Mouse (Mus musculus) stomach, embryonic 14.5 days (tissue): Measurements from ENCODE around the gene Papola. TPM values are rescaled to one million over a fixed set of nuclear protein-coding genes. Genes with fewer than 3 reads are reported as not detected.
"Not testable (repeated sequence)": the region's sequence is repeated elsewhere in the genome, so short reads cannot be mapped to it uniquely, and the experiment has no call there.

ENCODE experiments used
- ATAC-seq: fragments of 200-750 bp; cut with Nextera tagmentation; 2 replicates; pipeline ENCODE4 v1.8.0; 2017; ENCODE audit warnings: low read depth, moderate TSS enrichment; ENCODE audit not compliant: insufficient number of reproducible peaks, insufficient read depth, low FRiP score
- H3K27ac ChIP-seq: fragments of 300-500 bp; sonication (generic); 2 replicates; pipeline ENCODE4 v1.5.1; 2014; ENCODE audit warnings: mild to moderate bottlenecking, low read length, moderate library complexity, mixed read lengths
- H3K27me3 ChIP-seq: fragments of 300-500 bp; sonication (generic); 2 replicates; pipeline ENCODE4 v1.6.1; 2014; ENCODE audit warnings: low read length, control low read depth, mixed read lengths; ENCODE audit not compliant: control insufficient read depth, insufficient read depth
- H3K36me3 ChIP-seq: fragments of 300-500 bp; sonication (generic); 2 replicates; pipeline ENCODE4 v1.6.1; 2014; ENCODE audit warnings: mild to moderate bottlenecking, control low read depth, low read length, moderate library complexity, mixed read lengths; ENCODE audit not compliant: control insufficient read depth, insufficient read depth
- H3K4me1 ChIP-seq: fragments of 300-500 bp; sonication (generic); 2 replicates; pipeline ENCODE4 v1.6.1; 2014; ENCODE audit warnings: low read length, control low read depth, mixed read lengths; ENCODE audit not compliant: control insufficient read depth, insufficient read depth
- H3K4me2 ChIP-seq: fragments of 300-500 bp; sonication (generic); replicated peaks from 2 replicates; pipeline ENCODE4 v1.6.1; 2014; ENCODE audit warnings: low read depth, low read length, control low read depth
- H3K4me3 ChIP-seq: fragments of 300-500 bp; sonication (generic); 2 replicates; pipeline ENCODE4 v1.5.1; 2014; ENCODE audit warnings: low read depth, low read length, control low read depth
- H3K9ac ChIP-seq: fragments of 300-500 bp; sonication (generic); replicated peaks from 2 replicates; pipeline ENCODE4 v1.6.1; 2014; ENCODE audit warnings: low read depth, mild to moderate bottlenecking, control low read depth, low read length, moderate library complexity, mixed read lengths
- H3K9me3 ChIP-seq: fragments of 300-500 bp; sonication (generic); 2 replicates; pipeline ENCODE4 v1.6.1; 2016; ENCODE audit warnings: low read depth, low read length, control low read depth; ENCODE audit not compliant: control insufficient read depth
- WGBS: fragments of 180-500 bp; shearing (Covaris S2); extraction: QIAGEN DNeasy Blood & Tissue Kit; methylation state at CpG from one replicate; pipeline ENCODE4 v1.1.7; 2014; 5-methylcytosine and 5-hydroxymethylcytosine counted together
- polyA plus RNA-seq: library from polyadenylated mRNA; unstranded; fragments of >200 nt; fragmentation: Nextera tagmentation; extraction: Ambion mirVana; gene quantifications from 2 replicates; pipeline ENCODE4 v1.2.1, GENCODE M21; 2014

Papola gene
- polyA plus RNA-seq, 1 experiment from 2014 or later, result 173 TPM

GRCm38 (mm10) chr12:105839096-105839495 is 54.6 kb downstream of the Papola start:
- Histone ChIP-seq H3K9ac (no peak overlapping the region), H3K27ac (no peak overlapping the region), H3K4me3 (no peak overlapping the region), H3K4me2 (no peak overlapping the region), H3K4me1 (no peaks in the 10 kb centered on the region), H3K9me3 (no peaks in the 10 kb centered on the region), H3K27me3 (no peaks in the 10 kb centered on the region), H3K36me3 (peaks cover 44% of the 10 kb centered on the region)
- 66% methylated on average over 4 of the region's 4 CpGs for WGBS
- peak; percentile 53; the same call in 1 of the 2 replicates for ATAC-seq

GRCm38 (mm10) chr12:105840545-105840944 is 56.1 kb downstream of the Papola start:
- peaks cover 31% of the 10 kb centered on the region for H3K36me3 ChIP-seq
- H3K9ac ChIP-seq, result not testable (repeated sequence)
- WGBS, result 94% methylated on average over 8 of the region's 8 CpGs

GRCm38 (mm10) chr12:105843243-105844005 is 58.9 kb downstream of the Papola start:
- no peaks in the 10 kb centered on the region for H3K27me3 ChIP-seq
- WGBS, result 72% methylated on average over 12 of the region's 12 CpGs
- no peaks in the 10 kb centered on the region for H3K4me1 ChIP-seq
- peaks cover 19% of the 10 kb centered on the region for H3K36me3 ChIP-seq
- no peak overlapping the region for H3K9ac ChIP-seq
- H3K4me3 ChIP-seq, result no peak overlapping the region
- no peak overlapping the region for H3K27ac ChIP-seq
- H3K4me2 ChIP-seq, result no peak overlapping the region
- ATAC-seq, result no peak
- no peaks in the 10 kb centered on the region for H3K9me3 ChIP-seq

More at GRCm38 (mm10) chr12:105840545-105840944, 56.1 kb downstream of the Papola start:
- not testable (repeated sequence) for H3K4me3 ChIP-seq, H3K4me2 ChIP-seq, H3K4me1 ChIP-seq, H3K27me3 ChIP-seq, H3K9me3 ChIP-seq, H3K27ac ChIP-seq, ATAC-seq

- no peak for ATAC-seq
- Histone ChIP-seq H3K4me1 (no peaks in the 10 kb centered on the region), H3K9me3 (no peaks in the 10 kb centered on the region), H3K4me2 (no peak overlapping the region), H3K27me3 (no peaks in the 10 kb centered on the region), H3K36me3 (peaks cover 18% of the 10 kb centered on the region), H3K9ac (no peak overlapping the region), H3K4me3 (no peak overlapping the region), H3K27ac (no peak overlapping the region)
- WGBS, result 94% methylated on average over 4 of the region's 4 CpGs
Observed at GRCm38 (mm10) chr12:105844406-105844805, 59.9 kb downstream of the Papola start.

- Histone ChIP-seq H3K4me2 (no peak overlapping the region), H3K9me3 (no peaks in the 10 kb centered on the region), H3K4me3 (no peak overlapping the region), H3K27ac (no peak overlapping the region), H3K36me3 (no peaks in the 10 kb centered on the region), H3K4me1 (no peaks in the 10 kb centered on the region), H3K9ac (no peak overlapping the region), H3K27me3 (no peaks in the 10 kb centered on the region)
- 65% methylated on average over 8 of the region's 8 CpGs for WGBS
- ATAC-seq, result no peak; the same call in 1 of the 2 replicates
Observed at GRCm38 (mm10) chr12:105849102-105849501, 64.6 kb downstream of the Papola start.

- Histone ChIP-seq H3K9ac (no peak overlapping the region), H3K4me2 (no peak overlapping the region), H3K36me3 (no peaks in the 10 kb centered on the region), H3K4me1 (no peaks in the 10 kb centered on the region), H3K27me3 (no peaks in the 10 kb centered on the region), H3K9me3 (no peaks in the 10 kb centered on the region), H3K4me3 (no peak overlapping the region), H3K27ac (no peak overlapping the region)
- no peak for ATAC-seq
- 85% methylated on average over 9 of the region's 9 CpGs for WGBS
Observed at GRCm38 (mm10) chr12:105850675-105851074, 66.2 kb downstream of the Papola start.

GRCm38 (mm10) chr12:105852798-105853197 is 68.3 kb downstream of the Papola start:
- H3K36me3 ChIP-seq, result no peaks in the 10 kb centered on the region
- no peaks in the 10 kb centered on the region for H3K27me3 ChIP-seq
- no peak overlapping the region for H3K4me2 ChIP-seq
- no peak overlapping the region for H3K4me3 ChIP-seq
- no peaks in the 10 kb centered on the region for H3K9me3 ChIP-seq
- no peak for ATAC-seq
- H3K9ac ChIP-seq, result no peak overlapping the region
- H3K4me1 ChIP-seq, result no peaks in the 10 kb centered on the region
- no peak overlapping the region for H3K27ac ChIP-seq
- 65% methylated on average over 7 of the region's 7 CpGs for WGBS

- Histone ChIP-seq H3K4me1 (no peaks in the 10 kb centered on the region), H3K27me3 (no peaks in the 10 kb centered on the region), H3K4me3 (no peak overlapping the region), H3K9ac (no peak overlapping the region), H3K9me3 (no peaks in the 10 kb centered on the region), H3K4me2 (no peak overlapping the region), H3K27ac (no peak overlapping the region), H3K36me3 (no peaks in the 10 kb centered on the region)
- no peak for ATAC-seq
- WGBS, result 33% methylated on average over 6 of the region's 6 CpGs
Observed at GRCm38 (mm10) chr12:105854639-105855038, 70.1 kb downstream of the Papola start.
